Mouse (Mus musculus) embryo, embryonic 9.5 days (tissue): Measurements from ENCODE around the gene Slc4a11.
A peak's percentile ranks its signal among the peaks of the same experiment; 100 is the strongest.
"Not testable (repeated sequence)": the region's sequence is repeated elsewhere in the genome, so short reads cannot be mapped to it uniquely, and the experiment has no call there.

Experiments used
- DNase-seq: peaks from one replicate; pipeline ENCODE4 v3.0.0-alpha.2; 2017; ENCODE audit errors: extremely low spot score

Gene Slc4a11

GRCm38 (mm10) chr2:130679154-130679553 lies 18.2 kb downstream of the Slc4a11 start:
- no peak for DNase-seq

GRCm38 (mm10) chr2:130677211-130677610 lies 20.1 kb downstream of the Slc4a11 start:
- DNase-seq, result no peak

- peak; percentile 86 for DNase-seq
Observed at GRCm38 (mm10) chr2:130667559-130667958, 29.8 kb downstream of the Slc4a11 start, which contains the start of gene Itpa. Gene Itpa, plus strand, starts transcription at chr2:130667610.

- peak; percentile 93 for DNase-seq
Observed at GRCm38 (mm10) chr2:130664102-130664701, 33.1 kb downstream of the Slc4a11 start, which contains the start of gene Ddrgk1. Gene Ddrgk1, minus strand, starts transcription at chr2:130664659.

- no peak for DNase-seq
Observed at GRCm38 (mm10) chr2:130663342-130663741, 34.0 kb downstream of the Slc4a11 start.

GRCm38 (mm10) chr2:130658530-130658929 lies 38.8 kb downstream of the Slc4a11 start:
- DNase-seq, result no peak

- DNase-seq, result no peak
Observed at GRCm38 (mm10) chr2:130657541-130657940, 39.8 kb downstream of the Slc4a11 start.

GRCm38 (mm10) chr2:130656536-130656935 lies 40.8 kb downstream of the Slc4a11 start:
- DNase-seq, result no peak

- no peak for DNase-seq
Observed at GRCm38 (mm10) chr2:130655660-130656339, 41.5 kb downstream of the Slc4a11 start.

GRCm38 (mm10) chr2:130653760-130654159 lies 43.6 kb downstream of the Slc4a11 start:
- no peak for DNase-seq

GRCm38 (mm10) chr2:130653303-130653702 lies 44.0 kb downstream of the Slc4a11 start:
- DNase-seq, result no peak

- not testable (repeated sequence) for DNase-seq
Observed at GRCm38 (mm10) chr2:130649028-130649427, 48.3 kb downstream of the Slc4a11 start.

GRCm38 (mm10) chr2:130645198-130645597 lies 52.1 kb downstream of the Slc4a11 start:
- no peak for DNase-seq

- DNase-seq, result peak; percentile 93
Observed at GRCm38 (mm10) chr2:130642684-130643369, 54.5 kb downstream of the Slc4a11 start, which contains the start of gene Lzts3. Gene Lzts3, minus strand, starts transcription at chr2:130642803.

GRCm38 (mm10) chr2:130642197-130642660 lies 55.1 kb downstream of the Slc4a11 start:
- DNase-seq, result no peak

- no peak for DNase-seq
Observed at GRCm38 (mm10) chr2:130641351-130642025, 55.8 kb downstream of the Slc4a11 start.

GRCm38 (mm10) chr2:130639276-130639675 lies 58.0 kb downstream of the Slc4a11 start:
- no peak for DNase-seq

- DNase-seq, result no peak
Observed at GRCm38 (mm10) chr2:130638101-130638611, 59.2 kb downstream of the Slc4a11 start.

- peak; percentile 19 for DNase-seq
Observed at GRCm38 (mm10) chr2:130635847-130636246, 61.5 kb downstream of the Slc4a11 start.

GRCm38 (mm10) chr2:130634739-130635411 lies 62.4 kb downstream of the Slc4a11 start:
- peak; percentile 62 for DNase-seq
